Mouse (Mus musculus): ENCODE results near the gene Ugt1a8.
"Not testable (repeated sequence)": the region's sequence is repeated elsewhere in the genome, so short reads cannot be mapped to it uniquely, and the experiment has no call there.

The Ugt1a8 gene

GRCm38 (mm10) chr1:88109604-88110003 is 22.0 kb downstream of the Ugt1a8 start:
- DNase-seq, result not testable (repeated sequence)

GRCm38 (mm10) chr1:88112769-88113168 is 25.2 kb downstream of the Ugt1a8 start:
- not testable (repeated sequence) for DNase-seq

DNA sequence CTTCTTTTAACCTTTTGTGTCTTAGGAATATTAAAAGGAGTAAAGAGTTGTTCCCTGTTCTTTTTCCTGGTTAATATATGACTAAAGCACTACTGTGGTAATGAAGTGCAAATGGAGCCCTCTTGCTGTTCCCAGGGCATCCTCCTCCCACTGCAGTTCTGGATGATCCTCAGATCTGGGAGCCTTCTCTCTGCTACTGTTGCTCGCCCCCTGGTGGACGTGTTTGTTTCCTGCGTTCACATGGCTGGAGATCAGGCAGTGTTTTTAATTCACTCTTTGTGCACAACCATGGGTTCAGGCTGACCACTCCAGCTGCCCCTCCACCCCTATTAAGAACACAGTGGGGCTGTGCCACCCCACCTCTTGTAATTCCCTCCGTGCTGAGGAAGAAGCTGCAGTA is 32.9 kb downstream of the Ugt1a8 start:
- DNase-seq, result not testable (repeated sequence)

DNA sequence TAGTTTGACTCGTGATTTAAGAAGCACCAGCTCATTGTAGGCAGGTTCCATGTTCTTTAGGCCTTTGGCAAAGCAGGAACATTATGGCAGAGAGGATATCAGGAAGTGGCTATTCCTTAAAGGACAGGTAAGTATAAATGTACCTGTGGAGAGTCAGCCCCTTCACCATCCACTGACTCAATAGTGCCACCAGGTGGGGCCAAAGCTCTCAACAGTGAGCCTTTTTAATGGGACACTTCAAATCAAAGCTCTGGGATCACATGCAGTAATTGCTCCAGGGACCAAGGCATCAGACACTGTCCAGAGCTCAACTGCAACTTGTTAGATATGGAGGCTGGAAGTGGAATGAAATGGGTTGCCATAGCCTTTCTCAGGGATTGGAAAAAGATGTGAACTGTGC is 33.9 kb downstream of the Ugt1a8 start:
- DNase-seq, result not testable (repeated sequence)

GRCm38 (mm10) chr1:88125827-88126360 is 38.3 kb downstream of the Ugt1a8 start:
- DNase-seq, result not testable (repeated sequence)

GRCm38 (mm10) chr1:88129091-88129490 is 41.5 kb downstream of the Ugt1a8 start:
- DNase-seq, result not testable (repeated sequence)

- DNase-seq, result not testable (repeated sequence)
Observed at GRCm38 (mm10) chr1:88130223-88130622, 42.6 kb downstream of the Ugt1a8 start.

- DNase-seq, result no peak
Observed at GRCm38 (mm10) chr1:88133908-88134456, 46.4 kb downstream of the Ugt1a8 start.

DNA sequence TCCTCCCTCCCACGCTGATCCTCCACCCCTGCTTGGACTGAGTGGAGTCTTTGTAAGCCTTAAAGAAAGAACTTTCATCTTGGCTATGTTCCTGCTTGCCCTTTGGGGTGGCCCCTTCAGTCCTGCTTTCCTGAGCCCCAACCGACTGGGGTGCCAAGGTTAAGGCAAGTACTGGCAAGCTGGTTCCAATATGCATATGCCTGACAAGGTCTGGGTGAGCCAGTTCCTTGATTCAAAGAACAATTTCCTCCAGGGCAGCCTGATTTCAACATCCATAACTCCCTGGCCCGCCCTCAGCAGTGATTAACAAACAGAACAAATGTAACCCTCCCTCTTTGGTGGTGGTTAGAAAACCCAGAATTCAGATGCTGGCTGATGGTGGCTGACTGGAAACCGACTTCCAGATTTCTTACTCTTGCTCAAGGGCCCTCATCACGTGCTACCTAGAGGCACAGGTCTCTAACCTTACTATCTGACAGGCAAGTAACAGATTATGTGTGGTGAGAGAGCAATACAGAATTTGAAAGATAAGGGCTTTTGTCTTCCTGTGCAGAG is 46.9 kb downstream of the Ugt1a8 start, which contains the start of gene Ugt1a6a:
Gene Ugt1a6a, plus strand, starts transcription at position 353 of the 555 bp plus-strand sequence.
- not testable (repeated sequence) for DNase-seq

- not testable (repeated sequence) for DNase-seq
Observed at GRCm38 (mm10) chr1:88135229-88135904, 47.8 kb downstream of the Ugt1a8 start.

- DNase-seq, result no peak
Observed at GRCm38 (mm10) chr1:88136646-88137045, 49.0 kb downstream of the Ugt1a8 start.

DNA sequence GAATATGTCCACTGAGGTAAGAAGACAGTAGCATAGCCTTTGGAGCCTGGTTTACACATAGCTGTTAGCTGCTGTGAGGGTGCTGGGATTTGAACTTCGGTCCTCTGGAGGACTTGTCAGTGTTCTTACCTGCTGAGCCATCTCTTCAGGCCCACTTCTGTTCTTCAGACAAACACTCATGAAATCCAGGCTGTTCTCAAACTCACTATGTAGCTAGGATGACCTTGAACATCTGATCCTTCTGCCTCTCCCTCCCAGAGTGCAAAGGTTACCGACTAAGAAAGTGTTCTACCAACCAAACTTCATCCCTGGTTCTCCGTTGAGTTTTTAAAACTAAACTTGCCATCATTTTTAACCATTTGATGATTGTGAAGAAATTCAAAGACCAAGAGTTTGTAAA is 49.7 kb downstream of the Ugt1a8 start:
- no peak for DNase-seq

- DNase-seq, result no peak
Observed at GRCm38 (mm10) chr1:88138145-88138544, 50.5 kb downstream of the Ugt1a8 start.

DNA sequence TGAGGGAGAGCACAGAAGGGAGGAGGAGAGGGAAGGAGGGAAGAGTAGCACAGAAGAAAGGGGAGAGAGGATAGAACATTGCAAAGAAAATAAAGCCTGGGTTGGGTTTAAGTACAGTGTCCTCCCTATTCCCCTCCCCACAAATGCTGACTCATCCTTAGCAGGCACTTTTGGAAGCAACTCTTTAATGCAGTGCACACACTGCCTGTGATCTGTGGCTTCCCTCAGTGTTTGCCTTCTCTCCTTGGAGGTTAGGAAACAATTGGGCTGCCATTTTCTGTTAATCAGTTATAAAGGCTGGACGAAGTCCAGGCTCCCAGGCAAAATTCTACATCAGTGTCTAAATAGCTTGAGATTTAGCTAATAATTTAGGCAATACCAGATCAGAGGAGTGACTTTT is 52.9 kb downstream of the Ugt1a8 start:
- not testable (repeated sequence) for DNase-seq

DNA sequence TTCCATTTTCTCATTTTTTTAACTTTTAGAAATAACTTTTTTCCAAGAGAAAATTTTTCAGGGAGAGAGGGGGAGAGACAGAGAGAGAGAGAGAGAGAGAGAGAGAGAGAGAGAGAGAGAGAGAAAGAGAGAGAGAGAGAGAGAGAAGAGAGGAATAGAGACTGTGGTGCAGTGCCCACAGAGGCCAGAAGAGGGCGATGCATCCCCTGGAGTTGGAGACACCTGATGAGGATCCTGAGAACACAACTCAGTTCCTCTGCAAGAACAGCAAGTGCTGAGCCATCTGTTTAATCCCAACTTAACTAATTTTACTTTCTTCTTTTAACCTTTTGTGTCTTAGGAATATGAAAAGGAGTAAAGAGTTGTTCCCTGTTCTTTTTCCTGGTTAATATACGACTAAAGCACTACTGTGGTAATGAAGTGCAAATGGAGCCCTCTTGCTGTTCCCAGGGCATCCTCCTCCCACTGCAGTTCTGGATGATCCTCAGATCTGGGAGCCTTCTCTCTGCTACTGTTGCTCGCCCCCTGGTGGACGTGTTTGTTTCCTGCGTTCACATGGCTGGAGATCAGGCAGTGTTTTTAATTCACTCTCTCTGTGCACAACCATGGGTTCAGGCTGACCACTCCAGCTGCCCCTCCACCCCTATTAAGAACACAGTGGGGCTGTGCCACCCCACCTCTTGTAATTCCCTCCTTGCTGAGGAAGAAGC is 56.5 kb downstream of the Ugt1a8 start:
- DNase-seq, result peak; percentile 31 to 37

DNA sequence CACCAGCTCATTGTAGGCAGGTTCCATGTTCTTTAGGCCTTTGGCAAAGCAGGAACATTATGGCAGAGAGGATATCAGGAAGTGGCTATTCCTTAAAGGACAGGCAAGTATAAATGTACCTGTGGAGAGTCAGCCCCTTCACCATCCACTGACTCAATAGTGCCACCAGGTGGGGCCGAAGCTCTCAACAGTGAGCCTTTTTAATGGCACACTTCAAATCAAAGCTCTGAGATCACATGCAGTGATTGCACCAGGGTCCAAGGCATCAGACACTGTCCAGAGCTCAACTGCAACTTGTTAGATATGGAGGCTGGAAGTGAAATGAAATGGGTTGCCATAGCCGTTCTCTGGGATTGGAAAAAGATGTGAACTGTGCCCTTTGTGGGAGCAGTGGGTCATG is 57.7 kb downstream of the Ugt1a8 start:
- peak; percentile 5 to 9 for DNase-seq

GRCm38 (mm10) chr1:88150133-88150532 is 62.5 kb downstream of the Ugt1a8 start:
- not testable (repeated sequence) for DNase-seq

- no peak for DNase-seq
Observed at GRCm38 (mm10) chr1:88158430-88158829, 70.8 kb downstream of the Ugt1a8 start.

GRCm38 (mm10) chr1:88165711-88166110 is 78.1 kb downstream of the Ugt1a8 start, which contains the start of gene Ugt1a5:
TSS of gene Ugt1a5 (plus strand) at chr1:88166012.
- DNase-seq, result no peak

GRCm38 (mm10) chr1:88172190-88172589 is 84.6 kb downstream of the Ugt1a8 start:
- DNase-seq, result not testable (repeated sequence)

GRCm38 (mm10) chr1:88179657-88180056 is 92.0 kb downstream of the Ugt1a8 start:
- DNase-seq, result no peak

- no peak for DNase-seq
Observed at GRCm38 (mm10) chr1:88186325-88186935, 98.8 kb downstream of the Ugt1a8 start.

DNA sequence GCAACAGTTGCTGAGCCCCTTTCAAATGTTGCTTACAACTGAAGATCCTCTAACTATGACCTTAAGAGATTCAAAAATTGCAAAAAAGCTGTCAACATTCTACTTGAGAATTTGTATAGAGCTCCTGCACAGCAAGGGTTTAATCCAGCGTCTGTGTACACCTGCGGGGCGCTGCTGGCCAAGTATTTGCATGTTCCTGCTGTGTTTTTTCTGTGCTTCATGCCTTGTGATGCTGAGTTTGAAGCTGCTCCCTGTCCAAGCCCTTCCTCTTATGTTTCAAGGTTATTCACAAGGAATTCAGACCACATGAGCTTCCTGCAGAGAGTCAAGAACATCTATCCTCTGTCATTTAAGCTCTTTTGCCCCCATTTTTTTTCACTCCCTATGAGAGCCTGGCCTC is 104.5 kb downstream of the Ugt1a8 start:
- DNase-seq, result no peak
